Mouse (Mus musculus) heart, postnatal 10 days (tissue): ENCODE measurements around the gene Slc16a4. TPM values are rescaled to one million over a fixed set of nuclear protein-coding genes. Genes with fewer than 3 reads are reported as not detected.
A peak's percentile ranks its signal among the peaks of the same experiment; 100 is the strongest.

Experiments used
- DNase-seq, 2 experiments: peaks; one replicate each; pipeline ENCODE4 v3.0.0; 2021
- intact Hi-C: fragments of 180-260 bp; cut with DNase I; formaldehyde crosslinking; loops from one replicate; pipeline ENCODE4 v1.15.1; 2025
- total RNA-seq, 2 experiments: library from RNA; stranded (reverse); gene quantifications; 2 replicates each; pipeline ENCODE4 v1.2.3; 2021

The Slc16a4 gene
- total RNA-seq, 2 experiments from 2014 or later = 0.45 to 0.48 TPM

GRCm38 (mm10) chr3:107356964-107357441 lies 66.0 kb downstream of the Slc16a4 start:
- DNase-seq = peak; percentile 86 to 90
- intact Hi-C loops = loop anchor here (1.0 to 5.0 kb wide), 5 partner anchors 22 to 150 kb away; no protein-coding TSS in a partner anchor

- intact Hi-C loops = loop anchor here (1.0 to 5.0 kb wide), 5 partner anchors 21 to 150 kb away; no protein-coding TSS in a partner anchor
- DNase-seq = no peak
Observed at GRCm38 (mm10) chr3:107357700-107358234, 66.7 kb downstream of the Slc16a4 start.

DNA sequence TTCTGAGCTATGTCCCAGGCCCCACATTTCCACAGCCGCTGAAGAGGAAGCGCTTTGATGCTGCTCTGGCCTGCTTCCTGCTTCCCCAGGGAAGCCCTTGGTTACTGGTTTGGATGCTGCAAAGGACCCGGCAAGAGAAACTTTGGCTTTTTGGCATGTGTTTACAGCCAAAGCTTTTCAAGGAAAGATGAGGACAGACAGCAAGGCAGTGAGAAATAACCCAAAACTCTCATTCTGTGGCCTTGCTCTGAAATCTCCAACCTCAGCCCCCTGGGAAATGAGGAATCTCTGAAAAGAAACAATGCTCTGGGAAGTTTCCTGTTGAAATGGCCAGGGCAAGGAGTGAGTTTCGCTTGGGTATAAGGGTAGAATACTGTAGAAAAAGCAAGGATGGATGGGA lies 69.3 kb downstream of the Slc16a4 start:
- DNase-seq = peak; percentile 30 to 38
- intact Hi-C loops = no loop called here

Other genes with a start within 250 kb of the Slc16a4 start
- under 1 TPM; 0.65 to 0.67 TPM for gene Kcna2, start 190.1 kb upstream of the Slc16a4 start, total RNA-seq
- gene Kcna10, start 108.2 kb upstream of the Slc16a4 start, total RNA-seq = not detected
- gene Cym, start 69.5 kb upstream of the Slc16a4 start, total RNA-seq = not detected
- gene A630076J17Rik, start 60.6 kb upstream of the Slc16a4 start, total RNA-seq = not detected
- gene Prok1, start 51.5 kb upstream of the Slc16a4 start, total RNA-seq = not detected
- gene Lamtor5, start 12.4 kb upstream of the Slc16a4 start, total RNA-seq = 10 to 100 TPM; 74.0 to 74.6 TPM
- gene Rbm15, start 42.4 kb downstream of the Slc16a4 start, total RNA-seq = 10 to 100 TPM; 25.8 to 29.3 TPM
- gene Kcnc4, start 168.3 kb downstream of the Slc16a4 start, total RNA-seq = under 1 TPM; 0.36 to 0.50 TPM
- gene Slc6a17, start 226.8 kb downstream of the Slc16a4 start, total RNA-seq = 1 to 10 TPM; 1.3 to 1.4 TPM